Mouse (Mus musculus) bone marrow, adult 2 months (tissue): ENCODE measurements around the gene Nkpd1.

Experiments used
- CTCF ChIP-seq: fragments of 200-500 bp; IDR thresholded peaks from 2 replicates; pipeline ENCODE4 v1.5.1; 2011; ENCODE audit warnings: low read length, control low read depth; ENCODE audit not compliant: control insufficient read depth, insufficient read depth
- POLR2A ChIP-seq: fragments of 200-500 bp; IDR thresholded peaks from 2 replicates; pipeline ENCODE4 v1.6.1; 2011; ENCODE audit warnings: low read depth, mild to moderate bottlenecking, control low read depth, low read length, borderline replicate concordance; ENCODE audit not compliant: control insufficient read depth

DNA sequence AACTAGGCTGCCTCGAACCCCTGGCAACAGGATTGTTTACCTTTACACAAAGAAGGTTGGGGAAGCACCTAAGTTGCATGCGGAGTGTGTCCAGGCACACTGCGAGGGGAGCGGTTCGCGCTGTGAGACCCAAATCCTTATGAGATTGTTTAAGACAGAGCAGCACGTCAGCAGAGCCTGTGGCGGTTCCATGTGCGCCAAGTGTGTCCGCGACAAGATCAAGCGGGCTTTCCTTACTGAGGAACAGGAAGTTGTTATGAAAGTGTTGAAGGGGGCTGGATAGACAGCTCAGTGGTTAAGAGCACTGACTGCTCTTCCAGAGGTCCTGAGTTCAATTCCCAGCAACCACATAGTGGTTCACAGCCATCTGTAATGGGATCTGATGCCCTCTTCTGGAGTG lies 49.4 kb upstream of the Nkpd1 start:
- TF ChIP-seq CTCF (no peak), POLR2A (no peak)
